Mouse (Mus musculus) limb, embryonic 13.5 days (tissue): ENCODE measurements around the gene Aldh18a1. TPM values are rescaled to one million over a fixed set of nuclear protein-coding genes. Genes with fewer than 3 reads are reported as not detected.
A peak's percentile ranks its signal among the peaks of the same experiment; 100 is the strongest.
"Not testable (repeated sequence)": the region's sequence is repeated elsewhere in the genome, so short reads cannot be mapped to it uniquely, and the experiment has no call there.

ENCODE experiments used
- ATAC-seq: fragments of 200-750 bp; cut with Nextera tagmentation; 2 replicates; pipeline ENCODE4 v1.8.0; 2017; ENCODE audit warnings: low read depth, moderate number of reproducible peaks, moderate TSS enrichment; ENCODE audit not compliant: low FRiP score
- H3K27ac ChIP-seq: fragments of 300-500 bp; sonication (generic); 2 replicates; pipeline ENCODE4 v1.5.1; 2015; ENCODE audit warnings: inconsistent platforms, mild to moderate bottlenecking, moderate library complexity
- H3K27me3 ChIP-seq: fragments of 300-500 bp; sonication (generic); 2 replicates; pipeline ENCODE4 v1.6.1; 2015; ENCODE audit warnings: mild to moderate bottlenecking, inconsistent platforms
- H3K36me3 ChIP-seq: fragments of 300-500 bp; sonication (generic); 2 replicates; pipeline ENCODE4 v1.6.1; 2015; ENCODE audit warnings: inconsistent platforms, mild to moderate bottlenecking, moderate library complexity
- H3K4me1 ChIP-seq: fragments of 300-500 bp; sonication (generic); 2 replicates; pipeline ENCODE4 v1.6.1; 2015; ENCODE audit warnings: inconsistent platforms
- H3K4me2 ChIP-seq: fragments of 300-500 bp; sonication (generic); replicated peaks from 2 replicates; pipeline ENCODE4 v1.6.1; 2015; ENCODE audit warnings: inconsistent platforms, mild to moderate bottlenecking, moderate library complexity
- H3K4me3 ChIP-seq: fragments of 300-500 bp; sonication (generic); 2 replicates; pipeline ENCODE4 v1.5.1; 2015; ENCODE audit warnings: moderate library complexity, mild to moderate bottlenecking, inconsistent platforms
- H3K9ac ChIP-seq: fragments of 300-500 bp; sonication (generic); 2 replicates; pipeline ENCODE4 v1.6.1; 2015; ENCODE audit warnings: mild to moderate bottlenecking, inconsistent platforms
- H3K9me3 ChIP-seq: fragments of 300-500 bp; sonication (generic); 2 replicates; pipeline ENCODE4 v1.6.1; 2016; ENCODE audit warnings: inconsistent platforms
- WGBS: fragments of 180-500 bp; shearing (Covaris S2); methylation state at CpG from one replicate; pipeline ENCODE4 v1.1.7; 2015; 5-methylcytosine and 5-hydroxymethylcytosine counted together
- polyA plus RNA-seq: library from polyadenylated mRNA; unstranded; fragments of >200 nt; fragmentation: Nextera tagmentation; extraction: Ambion mirVana; gene quantifications from 2 replicates; pipeline ENCODE4 v1.2.1, GENCODE M21; 2015

The Aldh18a1 gene
- polyA plus RNA-seq, 1 experiment from 2014 or later, result 80.7 TPM

DNA sequence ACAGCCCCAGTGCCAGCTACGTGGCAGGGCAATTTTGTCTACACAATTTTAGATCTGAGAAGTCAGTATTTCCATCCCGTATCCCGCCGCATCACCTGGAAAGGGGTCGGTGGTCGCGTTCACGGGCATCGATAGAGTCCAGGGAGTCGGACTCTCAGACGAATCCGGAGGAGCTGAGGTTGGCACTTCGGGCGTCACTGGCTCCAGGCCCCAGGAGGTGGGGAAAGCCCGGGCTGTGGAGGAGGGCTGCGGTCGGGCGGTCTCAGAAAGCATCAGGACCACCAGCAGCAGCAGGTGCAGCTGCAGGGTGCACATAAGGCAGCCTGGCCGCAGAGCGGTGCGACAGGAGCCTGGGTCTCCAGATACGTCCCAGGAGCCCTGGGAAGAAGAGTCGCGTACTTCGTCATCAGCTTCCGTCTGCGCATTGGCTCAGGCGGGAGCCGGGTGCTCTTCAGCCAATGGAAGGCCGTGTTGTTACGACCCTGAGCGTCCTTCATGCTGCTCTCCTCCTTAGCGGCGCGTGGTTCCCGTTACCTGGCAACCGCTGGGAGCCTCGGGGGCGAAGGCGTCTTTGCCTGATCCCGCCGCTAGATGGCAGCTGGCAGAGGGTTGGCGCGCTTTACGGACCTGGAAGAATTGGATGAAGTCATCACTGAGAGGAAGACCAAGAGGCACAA is 23.7 kb upstream of the Aldh18a1 start, which contains the start of the genes Tctn3 and Entpd1:
Gene Tctn3, minus strand, starts transcription at position 404 of the 677 bp plus-strand sequence.
Gene Entpd1, plus strand, starts transcription at position 537 of the 677 bp plus-strand sequence.
- Histone ChIP-seq H3K9me3 (no peaks in the 10 kb centered on the region), H3K9ac (peak within 1 kb of the TSS; percentile 72), H3K4me1 (peaks cover 6% of the 10 kb centered on the region), H3K4me2 (peak within 1 kb of the TSS; percentile 79), H3K36me3 (peaks cover 29% of the 10 kb centered on the region), H3K27ac (no peak within 1 kb of the TSS), H3K27me3 (peaks cover 4% of the 10 kb centered on the region; the same call in 1 of the 2 replicates), H3K4me3 (peak within 1 kb of the TSS; percentile 82)
- under 1% methylated on average over 45 of the region's 45 CpGs for WGBS
- peak; percentile 100 for ATAC-seq

GRCm38 (mm10) chr19:40607676-40608075 is 19.4 kb upstream of the Aldh18a1 start:
- no peak for ATAC-seq
- Histone ChIP-seq H3K9me3 (no peaks in the 10 kb centered on the region), H3K4me3 (no peak overlapping the region), H3K36me3 (peaks cover 63% of the 10 kb centered on the region), H3K9ac (no peak overlapping the region), H3K4me1 (peaks cover 6% of the 10 kb centered on the region), H3K4me2 (no peak overlapping the region), H3K27ac (no peak overlapping the region), H3K27me3 (no peaks in the 10 kb centered on the region)
- 83% methylated on average over 6 of the region's 6 CpGs for WGBS

DNA sequence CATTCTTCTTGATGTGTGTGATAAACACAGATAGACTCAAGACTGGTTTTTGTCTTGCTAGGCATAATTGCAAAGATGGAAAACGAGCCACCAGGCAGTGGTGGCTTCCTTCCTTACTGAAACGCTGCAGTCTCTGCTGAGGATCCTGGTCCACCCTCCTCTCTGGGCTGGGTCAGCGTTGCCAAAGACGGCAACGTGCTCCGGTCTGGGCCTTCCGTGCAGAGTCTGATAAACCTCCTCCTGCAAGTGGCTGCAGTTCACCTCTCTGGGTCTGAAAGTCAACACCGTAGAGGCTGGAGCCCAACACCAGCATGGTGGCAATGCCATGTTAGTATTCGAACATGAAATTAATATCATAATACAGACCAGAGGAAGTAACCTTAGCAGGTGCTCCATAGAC is 16.9 kb upstream of the Aldh18a1 start:
- no peak overlapping the region for H3K4me3 ChIP-seq
- ATAC-seq, result no peak
- H3K9me3 ChIP-seq, result no peaks in the 10 kb centered on the region
- no peak overlapping the region for H3K9ac ChIP-seq
- WGBS, result 92% methylated on average over 9 of the region's 9 CpGs
- H3K4me2 ChIP-seq, result no peak overlapping the region
- no peak overlapping the region for H3K27ac ChIP-seq
- H3K4me1 ChIP-seq, result no peaks in the 10 kb centered on the region
- H3K36me3 ChIP-seq, result peaks cover 68% of the 10 kb centered on the region
- H3K27me3 ChIP-seq, result no peaks in the 10 kb centered on the region

DNA sequence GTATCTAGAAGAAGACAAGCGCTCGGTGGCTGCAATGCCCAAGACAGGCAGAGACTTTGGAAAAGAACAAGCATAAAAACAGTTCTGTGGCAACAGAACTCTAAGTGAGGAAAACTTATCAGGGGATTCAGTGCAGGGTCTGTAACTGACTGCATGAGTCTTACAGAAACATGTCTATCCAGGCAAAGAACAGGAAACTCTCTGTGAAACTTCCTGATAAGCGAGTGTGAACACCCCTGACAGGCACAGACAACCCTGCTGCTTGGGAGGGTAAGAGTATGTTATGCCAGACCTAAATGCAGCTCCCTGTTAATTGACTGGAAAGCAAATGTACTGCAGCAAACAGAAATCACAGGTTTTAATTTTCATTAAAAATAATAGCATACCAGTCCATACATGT is 13.6 kb upstream of the Aldh18a1 start:
- no peaks in the 10 kb centered on the region for H3K27me3 ChIP-seq
- H3K4me2 ChIP-seq, result no peak overlapping the region
- no peak overlapping the region for H3K9ac ChIP-seq
- H3K9me3 ChIP-seq, result no peaks in the 10 kb centered on the region
- H3K27ac ChIP-seq, result no peak overlapping the region
- no peak for ATAC-seq
- H3K4me3 ChIP-seq, result no peak overlapping the region
- H3K4me1 ChIP-seq, result no peaks in the 10 kb centered on the region
- peaks cover 47% of the 10 kb centered on the region for H3K36me3 ChIP-seq
- WGBS, result 87% methylated on average over 3 of the region's 3 CpGs

GRCm38 (mm10) chr19:40600846-40601245 is 12.6 kb upstream of the Aldh18a1 start:
- not testable (repeated sequence) for H3K4me1 ChIP-seq, H3K9me3 ChIP-seq, H3K27me3 ChIP-seq, H3K4me3 ChIP-seq, H3K4me2 ChIP-seq, H3K9ac ChIP-seq, H3K27ac ChIP-seq, ATAC-seq
- WGBS, result 89% methylated on average over 5 of the region's 5 CpGs
- peaks cover 40% of the 10 kb centered on the region for H3K36me3 ChIP-seq

DNA sequence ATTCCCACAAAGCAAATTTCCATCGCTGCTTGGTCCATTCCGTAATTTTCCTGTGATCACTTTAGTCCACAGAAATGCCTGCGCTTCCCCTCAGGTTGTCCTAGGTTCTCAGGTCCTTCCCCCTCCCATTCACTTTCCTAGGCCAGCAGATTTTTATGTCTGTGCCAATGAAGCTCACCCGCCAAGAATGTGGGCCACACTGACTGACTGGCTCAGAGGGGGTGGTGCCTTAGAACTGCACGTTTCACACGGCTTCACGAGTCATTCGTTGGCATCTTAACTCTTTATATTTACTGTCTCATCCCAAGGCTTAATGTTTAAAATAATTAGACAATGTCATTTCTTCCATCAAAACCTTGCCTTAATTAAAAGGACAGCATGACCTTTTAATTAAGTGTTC is 7.6 kb upstream of the Aldh18a1 start:
- no peaks in the 10 kb centered on the region for H3K9me3 ChIP-seq
- no peak overlapping the region for H3K4me3 ChIP-seq
- 80% methylated on average over 8 of the region's 8 CpGs for WGBS
- H3K9ac ChIP-seq, result no peak overlapping the region
- no peak overlapping the region for H3K27ac ChIP-seq
- H3K36me3 ChIP-seq, result peaks cover 22% of the 10 kb centered on the region; the same call in 1 of the 2 replicates
- no peak for ATAC-seq
- H3K4me1 ChIP-seq, result no peaks in the 10 kb centered on the region
- no peaks in the 10 kb centered on the region for H3K27me3 ChIP-seq
- H3K4me2 ChIP-seq, result no peak overlapping the region

- 90% methylated on average over 3 of the region's 3 CpGs for WGBS
- H3K9ac ChIP-seq, result no peak overlapping the region
- no peak overlapping the region for H3K4me3 ChIP-seq
Measured at GRCm38 (mm10) chr19:40595231-40595630, 7.0 kb upstream of the Aldh18a1 start.

GRCm38 (mm10) chr19:40589530-40589880 is 1.2 kb upstream of the Aldh18a1 start:
- H3K9ac ChIP-seq, result peak overlapping the region; percentile 61
- no peak for ATAC-seq
- WGBS, result 0% methylated on average over 10 of the region's 10 CpGs

More at GRCm38 (mm10) chr19:40595231-40595630, 7.0 kb upstream of the Aldh18a1 start:
- no peaks in the 10 kb centered on the region for H3K9me3 ChIP-seq
- H3K4me2 ChIP-seq, result no peak overlapping the region
- H3K36me3 ChIP-seq, result peaks cover 20% of the 10 kb centered on the region; the same call in 1 of the 2 replicates
- H3K27ac ChIP-seq, result no peak overlapping the region
- H3K27me3 ChIP-seq, result no peaks in the 10 kb centered on the region
- no peaks in the 10 kb centered on the region for H3K4me1 ChIP-seq
- no peak for ATAC-seq

GRCm38 (mm10) chr19:40588847-40589529 is 725 bp upstream of the Aldh18a1 start:
- WGBS, result under 1% methylated on average over 18 of the region's 18 CpGs
- H3K27ac ChIP-seq, result no peak overlapping the region; the same call in 1 of the 2 replicates
- H3K4me2 ChIP-seq, result peak overlapping the region; percentile 83

More at GRCm38 (mm10) chr19:40589530-40589880, 1.2 kb upstream of the Aldh18a1 start:
- H3K27ac ChIP-seq, result no peak overlapping the region; the same call in 1 of the 2 replicates
- H3K27me3 ChIP-seq, result no peaks in the 10 kb centered on the region
- peaks cover 13% of the 10 kb centered on the region for H3K4me1 ChIP-seq
- peak overlapping the region; percentile 83 for H3K4me2 ChIP-seq
- H3K36me3 ChIP-seq, result peaks cover 10% of the 10 kb centered on the region
- H3K9me3 ChIP-seq, result no peaks in the 10 kb centered on the region
- H3K4me3 ChIP-seq, result peak overlapping the region; percentile 87

DNA sequence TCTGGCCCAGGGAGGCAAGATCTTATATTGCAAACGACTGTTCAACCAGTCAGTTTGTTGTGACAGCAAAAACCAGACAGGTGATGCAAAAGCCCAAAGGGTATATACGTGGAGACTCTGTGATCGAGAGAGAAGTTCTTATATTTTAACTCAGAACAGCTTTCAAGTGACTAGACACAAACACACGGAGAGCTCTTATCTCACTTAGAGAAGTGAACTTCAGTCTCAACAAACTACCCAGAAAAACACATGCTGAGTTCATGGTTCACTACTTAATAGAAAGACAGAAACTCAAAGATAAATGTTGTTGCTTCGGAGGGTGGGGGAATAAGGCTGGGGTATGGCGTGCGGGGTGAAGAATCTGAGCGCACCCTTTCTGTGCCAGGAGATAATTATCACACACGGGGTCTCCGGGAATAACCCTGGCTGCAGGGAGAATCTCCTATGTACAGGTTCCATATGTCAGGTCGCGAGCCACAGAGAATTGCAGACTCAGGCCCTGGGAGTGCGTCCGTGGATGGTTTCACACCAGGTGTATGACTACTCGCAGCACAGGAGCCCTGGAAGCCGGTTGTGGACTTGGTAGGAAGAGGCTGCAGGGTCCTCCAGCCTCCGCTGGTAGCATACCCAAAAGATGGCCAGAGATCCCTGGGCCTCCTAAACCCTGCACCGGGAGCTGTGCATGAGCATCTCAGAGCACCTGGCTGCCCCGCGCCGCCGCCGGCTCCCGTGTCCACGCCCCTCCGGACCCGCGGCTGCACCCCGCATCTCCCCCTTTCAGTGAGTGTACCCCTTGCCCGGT is 571 bp downstream of the Aldh18a1 start:
- 4% methylated on average over 30 of the region's 30 CpGs for WGBS
- H3K4me1 ChIP-seq, result peaks cover 13% of the 10 kb centered on the region
- peak overlapping the region; percentile 83 for H3K4me2 ChIP-seq
- H3K4me3 ChIP-seq, result peak overlapping the region; percentile 87
- ATAC-seq, result no peak; the same call in 1 of the 2 replicates
- H3K36me3 ChIP-seq, result peaks cover 20% of the 10 kb centered on the region
- no peak overlapping the region for H3K27ac ChIP-seq
- H3K27me3 ChIP-seq, result no peaks in the 10 kb centered on the region
- H3K9me3 ChIP-seq, result no peaks in the 10 kb centered on the region
- H3K9ac ChIP-seq, result peak overlapping the region; percentile 80

More at GRCm38 (mm10) chr19:40588847-40589529, 725 bp upstream of the Aldh18a1 start:
- H3K36me3 ChIP-seq, result peaks cover 10% of the 10 kb centered on the region
- peaks cover 13% of the 10 kb centered on the region for H3K4me1 ChIP-seq
- H3K27me3 ChIP-seq, result no peaks in the 10 kb centered on the region
- H3K9ac ChIP-seq, result peak overlapping the region; percentile 61
- H3K4me3 ChIP-seq, result peak overlapping the region; percentile 87
- H3K9me3 ChIP-seq, result no peaks in the 10 kb centered on the region
- peak; percentile 62 for ATAC-seq

DNA sequence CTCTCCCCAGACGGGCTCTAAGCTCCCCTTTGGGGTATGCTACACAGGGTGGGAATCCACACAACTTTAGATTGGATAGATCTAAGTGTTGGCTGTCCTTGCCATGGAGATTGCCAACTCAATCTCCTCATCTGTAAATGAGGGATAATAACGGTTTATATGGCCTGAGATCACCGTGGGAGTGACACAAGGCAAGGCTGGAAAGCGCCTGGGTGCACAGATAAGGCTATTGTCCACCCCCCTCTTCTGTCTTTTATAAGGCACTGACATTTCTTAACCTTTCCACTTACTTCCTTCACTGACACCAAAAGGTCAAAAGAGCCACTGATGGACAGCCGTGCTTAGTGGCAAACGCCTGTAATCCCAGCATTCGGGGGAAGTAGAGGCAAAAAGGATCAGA is 1.4 kb downstream of the Aldh18a1 start:
- H3K9me3 ChIP-seq, result no peaks in the 10 kb centered on the region
- peak overlapping the region; percentile 87 for H3K4me3 ChIP-seq
- peaks cover 13% of the 10 kb centered on the region for H3K4me1 ChIP-seq
- WGBS, result 63% methylated on average over 7 of the region's 7 CpGs
- peaks cover 28% of the 10 kb centered on the region for H3K36me3 ChIP-seq
- ATAC-seq, result no peak
- peak overlapping the region; percentile 80 for H3K9ac ChIP-seq
- H3K27ac ChIP-seq, result no peak overlapping the region
- peak overlapping the region; percentile 83 for H3K4me2 ChIP-seq
- H3K27me3 ChIP-seq, result no peaks in the 10 kb centered on the region

DNA sequence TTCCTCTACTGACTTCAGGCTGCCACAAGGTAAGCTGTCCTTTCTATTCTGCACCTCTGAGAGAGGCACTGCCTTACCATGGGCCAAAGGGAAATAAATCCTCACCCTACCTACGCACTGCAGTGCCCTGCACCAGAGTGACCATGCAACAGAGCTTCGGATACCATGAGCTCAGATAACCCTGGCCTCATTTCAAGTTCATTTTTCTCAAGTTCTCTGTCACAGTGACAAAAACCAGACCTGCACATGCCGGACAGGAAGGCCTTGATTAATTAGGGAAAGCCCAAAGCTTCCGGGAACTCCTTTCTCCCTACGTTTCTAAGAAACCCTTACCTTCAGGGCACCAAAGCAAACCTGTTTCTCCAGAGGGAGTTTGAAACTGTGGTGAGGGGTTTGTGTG is 6.6 kb downstream of the Aldh18a1 start:
- no peak overlapping the region for H3K27ac ChIP-seq
- H3K9me3 ChIP-seq, result no peaks in the 10 kb centered on the region
- no peak overlapping the region for H3K4me3 ChIP-seq
- no peak overlapping the region for H3K9ac ChIP-seq
- ATAC-seq, result no peak
- peaks cover under 1% of the 10 kb centered on the region for H3K4me1 ChIP-seq
- H3K36me3 ChIP-seq, result peaks cover 78% of the 10 kb centered on the region
- 50% methylated on average over 5 of the region's 5 CpGs for WGBS
- no peak overlapping the region for H3K4me2 ChIP-seq
- no peaks in the 10 kb centered on the region for H3K27me3 ChIP-seq
